ENCODE assay signal across 8 mouse cellular contexts in genomic region chr8:125570389-125570788, GRCm38 (mm10). TPM values are rescaled to one million over a fixed set of nuclear protein-coding genes. Genes with fewer than 3 reads are reported as not detected.
DNase-seq lines count a peak whose midpoint lies in the region; ATAC-seq and TF ChIP-seq lines count a peak whose summit lies in the region.

No protein-coding gene starts in this region.

- H3K4me3 ChIP-seq in liver, adult 2 months (ENCODE audit: insufficient read depth, low read depth, low read length), result peak overlapping the region; percentile 79
- H3K4me3 ChIP-seq in embryonic facial prominence, embryonic 15.5 days (replicated peaks), result peak overlapping the region; percentile 69
- peak overlapping the region; percentile 75 for H3K4me3 ChIP-seq in intestine, embryonic 16.5 days (ENCODE audit: low read length)
- no peak overlapping the region for H3K4me3 ChIP-seq in myocyte

- DNase-seq in liver, adult 2 months (ENCODE audit: extremely low read depth, low read depth, low spot score), result peak; percentile 81
- no peak for DNase-seq in liver
- no peak for DNase-seq in layer of hippocampus, adult 8-10 months (ENCODE audit: low spot score in 2 of 2)
- no peak for DNase-seq in B cell, adult 2 months

- no peaks in the 10 kb centered on the region for H3K9me3 ChIP-seq in embryonic facial prominence, embryonic 15.5 days (replicated peaks)
- no peaks in the 10 kb centered on the region for H3K9me3 ChIP-seq in intestine, embryonic 16.5 days (ENCODE audit: control insufficient read depth, low read length)

- H3ac ChIP-seq in myocyte (ENCODE audit: control insufficient read depth, insufficient read length), result no peak overlapping the region

- 7% methylated on average over 13 of the region's 13 CpGs for WGBS in liver, adult 2 months
- 13% methylated on average over 13 of the region's 13 CpGs for WGBS in embryonic facial prominence, embryonic 15.5 days
- WGBS in intestine, embryonic 16.5 days, result 7% methylated on average over 13 of the region's 13 CpGs

- no peaks in the 10 kb centered on the region for H3K36me3 ChIP-seq in liver, adult 2 months (ENCODE audit: control insufficient read depth, insufficient read depth, low read length)
- H3K36me3 ChIP-seq in embryonic facial prominence, embryonic 15.5 days, result no peaks in the 10 kb centered on the region
- no peaks in the 10 kb centered on the region for H3K36me3 ChIP-seq in intestine, embryonic 16.5 days (ENCODE audit: control insufficient read depth, insufficient read depth, low read length)
- H3K36me3 ChIP-seq in myocyte (ENCODE audit: control insufficient read depth, insufficient read depth), result no peaks in the 10 kb centered on the region

- ATAC-seq in embryonic facial prominence, embryonic 15.5 days (ENCODE audit: insufficient number of reproducible peaks, low FRiP score, low TSS enrichment, low read depth), result no peak
- ATAC-seq in intestine, embryonic 16.5 days, result peak; percentile 69
- no peak for ATAC-seq in monocyte, adult 5-6 weeks (replicated peaks; ENCODE audit: insufficient number of reproducible peaks, low FRiP score, low TSS enrichment, poor library complexity, severe bottlenecking)

- no peak for TF ChIP-seq POLR2A in liver, adult 2 months (IDR thresholded peaks at IDR 0.05; ENCODE audit: extremely low read depth, insufficient read depth, low read length)
- no peak for TF ChIP-seq POLR2A in myocyte (IDR thresholded peaks at IDR 0.05; ENCODE audit: insufficient read length, low read depth)

- H3K27me3 ChIP-seq in liver, adult 2 months (ENCODE audit: control insufficient read depth, insufficient read depth, low read length), result no peaks in the 10 kb centered on the region
- H3K27me3 ChIP-seq in embryonic facial prominence, embryonic 15.5 days, result no peaks in the 10 kb centered on the region
- H3K27me3 ChIP-seq in intestine, embryonic 16.5 days (replicated peaks; ENCODE audit: control insufficient read depth, insufficient read depth, low read length), result no peaks in the 10 kb centered on the region
- no peaks in the 10 kb centered on the region for H3K27me3 ChIP-seq in myocyte (ENCODE audit: control insufficient read depth, insufficient read depth, insufficient read length)

- H3K4me1 ChIP-seq in liver, adult 2 months (ENCODE audit: control insufficient read depth, insufficient read depth, low read length), result peaks cover 16% of the 10 kb centered on the region
- peaks cover 18% of the 10 kb centered on the region for H3K4me1 ChIP-seq in embryonic facial prominence, embryonic 15.5 days
- H3K4me1 ChIP-seq in intestine, embryonic 16.5 days (ENCODE audit: control insufficient read depth, insufficient read depth, low read length), result peaks cover 19% of the 10 kb centered on the region

- peaks cover 3% of the 10 kb centered on the region; the same call in 1 of the 2 replicates for H3K79me2 ChIP-seq in liver, adult 2 months (ENCODE audit: control insufficient read depth, insufficient read depth, low read length)
- peaks cover 26% of the 10 kb centered on the region for H3K79me2 ChIP-seq in myocyte (ENCODE audit: control insufficient read depth, insufficient read depth)

- H3K9ac ChIP-seq in liver, adult 2 months (ENCODE audit: low read depth, low read length), result peak overlapping the region; percentile 88
- peak overlapping the region; percentile 40 for H3K9ac ChIP-seq in embryonic facial prominence, embryonic 15.5 days
- H3K9ac ChIP-seq in intestine, embryonic 16.5 days (ENCODE audit: low read depth, low read length), result peak overlapping the region; percentile 80

- peak overlapping the region; percentile 89 for H3K4me2 ChIP-seq in embryonic facial prominence, embryonic 15.5 days (replicated peaks)
- H3K4me2 ChIP-seq in intestine, embryonic 16.5 days (ENCODE audit: low read depth, low read length), result peak overlapping the region; percentile 93
- H3K4me2 ChIP-seq in myocyte (ENCODE audit: low read depth), result peak overlapping the region; percentile 76

- TF ChIP-seq CTCF in liver, adult 2 months (IDR thresholded peaks at IDR 0.05; ENCODE audit: low read depth, low read length), result no peak

- peak overlapping the region; percentile 89 for H3K27ac ChIP-seq in liver, adult 2 months (replicated peaks; ENCODE audit: insufficient read depth, low read depth, low read length)
- 0 out of 2 replicates have a peak overlapping the region, but pooled peaks have one; percentile 5 for H3K27ac ChIP-seq in embryonic facial prominence, embryonic 15.5 days (replicated peaks)
- peak overlapping the region; percentile 96 for H3K27ac ChIP-seq in intestine, embryonic 16.5 days (ENCODE audit: low read length)

TF ChIP-seq in myocyte, 11 proteins besides CTCF, POLR2A, EP300 and RAD21:
- TF ChIP-seq USF1 (IDR thresholded peaks at IDR 0.05; ENCODE audit: low read depth) (no peak), MYOD1 (IDR thresholded peaks at IDR 0.05; ENCODE audit: control insufficient read depth in 1 of 3, insufficient read length in 2 of 3, low read depth in 2 of 3) (no peak), TCF12 (IDR thresholded peaks at IDR 0.05; ENCODE audit: insufficient read depth, poor library complexity, severe bottlenecking) (no peak), CEBPB (IDR thresholded peaks at IDR 0.05; ENCODE audit: insufficient read depth, poor library complexity, severe bottlenecking) (no peak), SRF (IDR thresholded peaks at IDR 0.05; ENCODE audit: control insufficient read depth, insufficient read length, low read depth) (no peak), MAX (IDR thresholded peaks at IDR 0.05; ENCODE audit: low read depth) (no peak), MYOG (IDR thresholded peaks at IDR 0.05; ENCODE audit: control insufficient read depth in 1 of 3, insufficient read depth in 1 of 3, insufficient read length in 2 of 3, low read depth in 2 of 3) (no peak), REST (IDR thresholded peaks at IDR 0.05; ENCODE audit: insufficient read depth, insufficient read length) (no peak)

RNA-seq across cellular contexts. Expression of gene Sipa1l2, which starts 0.8 kb away (rescaled TPM):
- 2.5 and 3.6 TPM in 2 replicates for total RNA-seq in liver, adult 2 months (2014; rRNA removed)
- 1.5 TPM in 2 replicates for polyA plus RNA-seq in liver, adult 2 months (2012; rRNA removed)
- polyA plus RNA-seq in embryonic facial prominence, embryonic 15.5 days (2015; fragmentation: Nextera tagmentation; extraction: Ambion mirVana), result 12.6 and 12.8 TPM in 2 replicates
- 4.9 and 6.8 TPM in 2 replicates for polyA plus RNA-seq in intestine, embryonic 16.5 days (2015; fragmentation: Nextera tagmentation; extraction: Ambion mirVana)
- polyA plus RNA-seq in myocyte (2012; fragmentation: generic; extraction: Trizol), result 16.2 TPM
- total RNA-seq in monocyte, adult 5-6 weeks (2017), result 14.4 to 15.8 TPM (median 15.8 TPM) in 3 replicates
- 10 to 100 TPM; 55.3 to 61.5 (median 58.6) TPM for total RNA-seq in layer of hippocampus, adult 8-10 months (2022)

Comparison
In these comparisons a context has a peak if more than half of its experiments do, and no peak if none do; other contexts are left out.
1. H3K27ac ChIP-seq: peak in every context shown above with its lines; median percentile 96 in intestine, embryonic 16.5 days; 89 in liver, adult 2 months; 5 in embryonic facial prominence, embryonic 15.5 days.